Mouse (Mus musculus): ENCODE measurements at regions not wholly inside any gene's neighbourhood (a gene's known extent, or its start where the extent isn't known, plus 50 kb on each side); places are given as distances from the start of the nearest gene placed in this dataset.

- no peak for DNase-seq
Measured at GRCm38 (mm10) chr10:17008683-17009082, 714.3 kb upstream of the Cited2 start.

GRCm38 (mm10) chr10:17010047-17010446, 713.0 kb upstream of the Cited2 start:
- no peak for DNase-seq

- no peak for DNase-seq
Measured at GRCm38 (mm10) chr10:17011876-17012275, 711.1 kb upstream of the Cited2 start.

GRCm38 (mm10) chr10:17012541-17012975, 710.5 kb upstream of the Cited2 start:
- no peak for DNase-seq

GRCm38 (mm10) chr10:17014826-17015225, 708.2 kb upstream of the Cited2 start:
- no peak for DNase-seq

- no peak for DNase-seq
Measured at GRCm38 (mm10) chr10:17016854-17017253, 706.2 kb upstream of the Cited2 start.

GRCm38 (mm10) chr10:17022216-17023158, 700.5 kb upstream of the Cited2 start:
- DNase-seq = no peak

- DNase-seq = no peak
Measured at GRCm38 (mm10) chr10:17023571-17024293, 699.3 kb upstream of the Cited2 start.

- DNase-seq = no peak
Measured at GRCm38 (mm10) chr10:17024294-17024665, 698.7 kb upstream of the Cited2 start.

- no peak for DNase-seq
Measured at GRCm38 (mm10) chr10:17034892-17035775, 687.9 kb upstream of the Cited2 start.

- DNase-seq = no peak
Measured at GRCm38 (mm10) chr10:17038259-17039043, 684.6 kb upstream of the Cited2 start.

GRCm38 (mm10) chr10:17042090-17042489, 680.9 kb upstream of the Cited2 start:
- DNase-seq = no peak

GRCm38 (mm10) chr10:17042973-17043372, 680.0 kb upstream of the Cited2 start:
- DNase-seq = no peak

- DNase-seq = no peak
Measured at GRCm38 (mm10) chr10:17046765-17047164, 676.3 kb upstream of the Cited2 start.

GRCm38 (mm10) chr10:17072906-17073305, 650.1 kb upstream of the Cited2 start:
- no peak for DNase-seq

GRCm38 (mm10) chr10:17074013-17074401, 649.0 kb upstream of the Cited2 start:
- DNase-seq = no peak

GRCm38 (mm10) chr10:17074402-17075027, 648.5 kb upstream of the Cited2 start:
- DNase-seq = no peak

GRCm38 (mm10) chr10:17075147-17075546, 647.9 kb upstream of the Cited2 start:
- no peak for DNase-seq

GRCm38 (mm10) chr10:17075576-17075975, 647.4 kb upstream of the Cited2 start:
- no peak for DNase-seq

GRCm38 (mm10) chr10:17076186-17076585, 646.8 kb upstream of the Cited2 start:
- DNase-seq = no peak

GRCm38 (mm10) chr10:17077580-17077979, 645.4 kb upstream of the Cited2 start:
- DNase-seq = no peak

GRCm38 (mm10) chr10:17080818-17081217, 642.2 kb upstream of the Cited2 start:
- DNase-seq = no peak

Measured in thymus, postnatal 14 days (tissue).